Mouse (Mus musculus) midbrain, embryonic 12.5 days (tissue): ENCODE data around the gene Cotl1. TPM values are rescaled to one million over a fixed set of nuclear protein-coding genes. Genes with fewer than 3 reads are reported as not detected.
A peak's percentile ranks its signal among the peaks of the same experiment; 100 is the strongest.

Experiments used
- ATAC-seq: fragments of 200-750 bp; cut with Nextera tagmentation; 2 replicates; pipeline ENCODE4 v1.8.0; 2017; ENCODE audit warnings: low read depth, moderate TSS enrichment, moderate library complexity; ENCODE audit not compliant: low FRiP score
- H3K27ac ChIP-seq: fragments of 300-500 bp; sonication (generic); replicated peaks from 2 replicates; pipeline ENCODE4 v1.5.1; 2016; ENCODE audit warnings: mild to moderate bottlenecking
- H3K27me3 ChIP-seq: fragments of 300-500 bp; sonication (generic); 2 replicates; pipeline ENCODE4 v1.6.1; 2016; ENCODE audit warnings: mild to moderate bottlenecking
- H3K36me3 ChIP-seq: fragments of 300-500 bp; sonication (generic); 2 replicates; pipeline ENCODE4 v1.6.1; 2016
- H3K4me1 ChIP-seq: fragments of 300-500 bp; sonication (generic); 2 replicates; pipeline ENCODE4 v1.6.1; 2016
- H3K4me2 ChIP-seq: fragments of 300-500 bp; sonication (generic); replicated peaks from 2 replicates; pipeline ENCODE4 v1.6.1; 2016; ENCODE audit warnings: mild to moderate bottlenecking, moderate library complexity
- H3K4me3 ChIP-seq: fragments of 300-500 bp; sonication (generic); 2 replicates; pipeline ENCODE4 v1.5.1; 2016; ENCODE audit warnings: mild to moderate bottlenecking
- H3K9ac ChIP-seq: fragments of 300-500 bp; sonication (generic); replicated peaks from 2 replicates; pipeline ENCODE4 v1.6.1; 2016; ENCODE audit warnings: mild to moderate bottlenecking, moderate library complexity
- H3K9me3 ChIP-seq: fragments of 300-500 bp; sonication (generic); 2 replicates; pipeline ENCODE4 v1.6.1; 2016; ENCODE audit warnings: mild to moderate bottlenecking
- WGBS: fragments of 180-500 bp; shearing (Covaris S2); methylation state at CpG from one replicate; pipeline ENCODE4 v1.1.7; 2016; 5-methylcytosine and 5-hydroxymethylcytosine counted together
- polyA plus RNA-seq: library from polyadenylated mRNA; unstranded; fragments of >200 nt; fragmentation: Nextera tagmentation; extraction: Ambion mirVana; gene quantifications from 2 replicates; pipeline ENCODE4 v1.2.1, GENCODE M21; 2016

Cotl1 gene
- polyA plus RNA-seq = 93.4 and 131 TPM in 2 replicates

- peak within 1 kb of the TSS; percentile 74 for H3K9ac ChIP-seq
- peaks cover 10% of the 10 kb centered on the region; the same call in 1 of the 2 replicates for H3K27me3 ChIP-seq
- peak within 1 kb of the TSS; percentile 82 for H3K27ac ChIP-seq
- H3K4me2 ChIP-seq = peak within 1 kb of the TSS; percentile 85
- peak; percentile 94 for ATAC-seq
- peaks cover 52% of the 10 kb centered on the region for H3K4me1 ChIP-seq
- peak within 1 kb of the TSS; percentile 70 for H3K4me3 ChIP-seq
- under 1% methylated on average over 54 of the region's 57 CpGs for WGBS
- H3K36me3 ChIP-seq = no peaks in the 10 kb centered on the region
- H3K9me3 ChIP-seq = no peaks in the 10 kb centered on the region
Observed at GRCm38 (mm10) chr8:119840275-119840808, at the start of gene Cotl1. TSS of gene Cotl1 (minus strand) at chr8:119840544.

DNA sequence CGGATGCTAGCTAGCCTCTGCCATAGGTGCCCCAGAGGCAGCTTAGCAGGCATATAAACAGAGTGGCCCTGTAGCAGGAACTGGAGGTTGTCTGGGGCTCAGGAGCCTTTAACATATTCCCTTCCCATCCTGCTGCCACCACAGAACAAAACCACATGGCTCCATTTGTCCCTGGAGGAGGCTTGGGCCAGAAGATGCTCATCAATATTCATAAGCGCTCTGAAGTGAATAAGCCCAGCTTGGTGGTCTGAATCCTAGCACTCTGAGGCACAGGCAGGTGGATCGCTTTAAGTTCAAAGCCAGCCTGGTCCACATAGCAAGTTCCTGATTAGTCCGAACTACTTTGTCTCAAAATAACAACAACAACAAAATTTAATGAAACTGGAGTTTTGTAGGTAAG is 47.7 kb upstream of the Cotl1 start:
- Histone ChIP-seq H3K4me2 (no peak overlapping the region), H3K36me3 (no peaks in the 10 kb centered on the region), H3K4me3 (no peak overlapping the region), H3K4me1 (peaks cover 11% of the 10 kb centered on the region), H3K27me3 (no peaks in the 10 kb centered on the region), H3K27ac (no peak overlapping the region), H3K9ac (no peak overlapping the region), H3K9me3 (no peaks in the 10 kb centered on the region)
- ATAC-seq = peak; percentile 60; the same call in 1 of the 2 replicates
- WGBS = 48% methylated on average over 4 of the region's 4 CpGs

DNA sequence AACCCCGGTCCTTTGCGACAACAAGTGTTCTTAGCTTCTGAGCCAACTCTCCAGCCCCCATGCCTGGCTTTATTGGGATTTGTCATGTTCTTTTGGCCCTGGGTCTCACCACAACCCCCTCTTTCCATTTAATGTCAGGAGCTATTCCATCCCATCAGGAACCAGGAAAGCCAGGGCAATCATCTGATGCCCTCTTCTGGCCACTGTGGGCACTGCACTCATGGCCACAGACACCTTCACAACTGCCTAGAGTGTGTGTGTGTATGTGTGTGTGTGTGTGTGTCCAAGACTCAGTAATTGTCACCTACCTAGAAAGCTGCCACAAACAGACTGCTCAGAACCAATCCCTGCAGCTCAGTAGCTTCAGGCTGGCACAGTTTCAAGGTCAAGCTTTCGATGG is 46.8 kb upstream of the Cotl1 start:
- ATAC-seq = no peak
- WGBS = 89% methylated on average over 3 of the region's 3 CpGs
- no peak overlapping the region for H3K27ac ChIP-seq

DNA sequence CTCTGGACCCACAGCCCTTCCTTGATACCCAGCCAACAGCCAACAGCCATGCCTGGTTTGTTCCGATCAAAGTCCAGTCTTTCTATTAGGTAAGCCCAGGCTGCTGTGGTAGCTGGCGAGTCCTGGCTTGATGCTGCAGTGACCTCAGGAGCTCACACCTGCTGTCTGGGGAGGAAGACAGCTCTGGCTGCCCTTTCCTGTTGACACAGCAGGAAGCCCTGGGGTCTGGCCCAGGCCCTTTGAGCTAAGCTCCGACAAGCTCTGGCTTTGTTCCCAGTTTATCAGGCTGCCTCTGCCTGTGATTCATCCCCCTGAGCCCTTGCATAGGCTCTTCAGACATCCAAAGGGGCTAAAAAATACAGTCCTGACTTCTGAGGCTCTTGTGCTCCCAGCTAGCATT is 45.3 kb upstream of the Cotl1 start:
- H3K27ac ChIP-seq = no peak overlapping the region
- WGBS = 26% methylated on average over 3 of the region's 3 CpGs

More for the DNA sequence above, 46.8 kb upstream of the Cotl1 start:
- H3K9ac ChIP-seq = no peak overlapping the region
- no peaks in the 10 kb centered on the region for H3K27me3 ChIP-seq
- H3K4me1 ChIP-seq = peaks cover 11% of the 10 kb centered on the region
- H3K4me3 ChIP-seq = no peak overlapping the region
- no peaks in the 10 kb centered on the region for H3K36me3 ChIP-seq
- no peaks in the 10 kb centered on the region for H3K9me3 ChIP-seq
- H3K4me2 ChIP-seq = no peak overlapping the region

GRCm38 (mm10) chr8:119883281-119883680 is 42.9 kb upstream of the Cotl1 start:
- no peak overlapping the region for H3K27ac ChIP-seq
- H3K4me2 ChIP-seq = no peak overlapping the region
- H3K9me3 ChIP-seq = no peaks in the 10 kb centered on the region
- H3K27me3 ChIP-seq = no peaks in the 10 kb centered on the region
- no peak for ATAC-seq
- H3K36me3 ChIP-seq = no peaks in the 10 kb centered on the region
- H3K4me3 ChIP-seq = no peak overlapping the region
- 93% methylated on average over 7 of the region's 7 CpGs for WGBS
- H3K4me1 ChIP-seq = peaks cover 11% of the 10 kb centered on the region
- H3K9ac ChIP-seq = no peak overlapping the region

More for the DNA sequence above, 45.3 kb upstream of the Cotl1 start:
- no peak overlapping the region for H3K4me2 ChIP-seq
- H3K9ac ChIP-seq = no peak overlapping the region
- H3K27me3 ChIP-seq = no peaks in the 10 kb centered on the region
- ATAC-seq = no peak
- no peaks in the 10 kb centered on the region for H3K36me3 ChIP-seq
- H3K9me3 ChIP-seq = no peaks in the 10 kb centered on the region
- peaks cover 11% of the 10 kb centered on the region for H3K4me1 ChIP-seq
- no peak overlapping the region for H3K4me3 ChIP-seq

DNA sequence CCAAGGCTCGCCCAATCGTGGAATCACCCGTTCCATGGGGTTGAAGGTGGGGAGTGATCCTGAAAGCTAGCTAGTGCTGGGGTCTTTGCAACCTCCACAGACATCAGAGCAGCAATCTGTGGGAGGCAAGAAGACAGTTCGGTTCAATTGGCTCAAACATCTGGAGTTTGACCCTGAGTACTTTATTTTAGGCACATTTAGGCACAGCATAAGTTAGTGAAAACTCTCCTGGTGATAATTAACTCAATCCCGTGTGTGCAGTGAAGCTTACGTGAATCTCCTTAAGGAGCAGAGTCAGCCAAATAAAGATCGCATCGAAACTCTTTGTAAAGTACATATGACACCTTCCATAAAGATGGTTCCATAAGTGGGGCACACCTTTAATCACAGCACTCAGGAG is 41.6 kb upstream of the Cotl1 start:
- WGBS = 69% methylated on average over 8 of the region's 8 CpGs
- Histone ChIP-seq H3K27me3 (no peaks in the 10 kb centered on the region), H3K9me3 (no peaks in the 10 kb centered on the region), H3K4me2 (no peak overlapping the region), H3K9ac (no peak overlapping the region), H3K36me3 (peaks cover 6% of the 10 kb centered on the region; the same call in 1 of the 2 replicates), H3K27ac (no peak overlapping the region), H3K4me3 (no peak overlapping the region), H3K4me1 (peaks cover 6% of the 10 kb centered on the region; the same call in 1 of the 2 replicates)
- ATAC-seq = no peak

- H3K4me3 ChIP-seq = no peak overlapping the region
- WGBS = 76% methylated on average over 6 of the region's 6 CpGs
- H3K9ac ChIP-seq = no peak overlapping the region
- ATAC-seq = no peak
- H3K36me3 ChIP-seq = peaks cover 12% of the 10 kb centered on the region; the same call in 1 of the 2 replicates
- peaks cover 6% of the 10 kb centered on the region; the same call in 1 of the 2 replicates for H3K4me1 ChIP-seq
- H3K27me3 ChIP-seq = no peaks in the 10 kb centered on the region
- H3K27ac ChIP-seq = no peak overlapping the region
- no peak overlapping the region for H3K4me2 ChIP-seq
- no peaks in the 10 kb centered on the region for H3K9me3 ChIP-seq
Observed at GRCm38 (mm10) chr8:119881301-119881700, 41.0 kb upstream of the Cotl1 start.

DNA sequence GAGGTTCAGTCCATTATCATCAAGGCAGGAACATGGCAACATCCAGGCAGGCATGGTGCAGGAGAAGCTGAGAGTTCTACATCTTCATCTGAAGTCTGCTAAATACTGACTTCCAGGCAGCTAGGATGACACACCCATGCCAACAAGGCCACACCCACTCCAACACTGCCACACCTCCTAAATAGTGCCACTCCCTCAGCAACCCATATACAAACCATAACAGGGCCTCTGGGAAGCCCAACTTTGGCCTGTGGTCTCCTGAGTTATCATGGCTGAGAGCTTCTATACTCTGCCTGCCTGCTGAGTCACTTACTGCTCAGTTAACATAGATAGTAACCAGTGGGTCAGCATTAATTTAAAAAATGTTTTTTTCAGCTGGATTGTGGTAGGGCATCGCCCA is 32.8 kb upstream of the Cotl1 start:
- Histone ChIP-seq H3K9ac (no peak overlapping the region), H3K27me3 (no peaks in the 10 kb centered on the region), H3K4me2 (no peak overlapping the region), H3K9me3 (peaks cover 10% of the 10 kb centered on the region; the same call in 1 of the 2 replicates), H3K4me1 (no peaks in the 10 kb centered on the region), H3K4me3 (no peak overlapping the region), H3K36me3 (peaks cover 59% of the 10 kb centered on the region), H3K27ac (no peak overlapping the region)
- 94% methylated on average over 1 of the region's 1 CpGs for WGBS
- ATAC-seq = no peak

- H3K9ac ChIP-seq = no peak overlapping the region
- H3K4me2 ChIP-seq = no peak overlapping the region
- H3K4me1 ChIP-seq = no peaks in the 10 kb centered on the region
- 87% methylated on average over 20 of the region's 20 CpGs for WGBS
- H3K4me3 ChIP-seq = no peak overlapping the region
- no peak overlapping the region for H3K27ac ChIP-seq
- ATAC-seq = no peak
- H3K36me3 ChIP-seq = peaks cover 46% of the 10 kb centered on the region
- H3K9me3 ChIP-seq = peaks cover 10% of the 10 kb centered on the region; the same call in 1 of the 2 replicates
- H3K27me3 ChIP-seq = no peaks in the 10 kb centered on the region
Observed at GRCm38 (mm10) chr8:119869616-119870015, 29.3 kb upstream of the Cotl1 start.

DNA sequence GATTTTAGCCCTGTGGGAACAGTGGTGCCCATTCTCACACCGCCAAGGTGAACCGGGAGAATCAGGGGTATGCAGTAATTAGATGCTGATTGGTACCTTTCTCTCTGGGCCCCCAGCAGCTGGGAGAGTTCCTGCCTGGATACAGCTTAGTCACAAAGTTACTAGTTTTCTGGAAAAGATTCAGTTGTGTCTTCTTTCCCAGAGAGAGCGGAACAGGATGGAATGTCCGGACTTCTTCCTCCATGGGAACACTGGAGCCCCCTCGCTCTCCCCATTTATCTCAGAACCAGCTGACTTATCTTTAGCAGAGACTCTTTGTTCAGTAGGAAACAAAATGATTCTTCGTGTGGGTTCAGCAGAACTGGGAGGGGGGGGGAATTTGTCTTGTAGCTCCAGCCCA is 22.4 kb upstream of the Cotl1 start:
- ATAC-seq = no peak
- Histone ChIP-seq H3K4me2 (peak overlapping the region; percentile 83), H3K27ac (no peak overlapping the region), H3K27me3 (peaks cover 19% of the 10 kb centered on the region), H3K9ac (peak overlapping the region; percentile 70), H3K9me3 (no peaks in the 10 kb centered on the region), H3K36me3 (no peaks in the 10 kb centered on the region), H3K4me3 (peak overlapping the region; percentile 67), H3K4me1 (peaks cover 14% of the 10 kb centered on the region)
- WGBS = 9% methylated on average over 6 of the region's 6 CpGs

DNA sequence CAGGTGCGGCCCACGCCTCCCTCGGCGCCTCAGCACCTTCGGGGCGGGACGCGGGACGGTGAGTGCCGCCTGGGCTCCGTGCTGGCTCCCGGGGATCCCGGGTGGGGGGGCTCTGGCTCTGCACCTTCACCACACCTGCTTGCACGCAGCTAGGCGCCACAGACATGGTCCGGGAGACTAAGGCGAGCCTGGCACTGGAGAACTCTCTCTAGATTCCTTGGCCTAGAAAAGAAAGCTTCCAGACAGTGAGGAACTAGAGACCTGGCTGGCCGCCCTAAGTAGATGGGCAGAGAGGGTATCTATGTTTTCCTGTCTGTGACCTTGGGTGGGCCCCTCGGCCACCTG is 22.0 kb upstream of the Cotl1 start:
- under 1% methylated on average over 19 of the region's 19 CpGs for WGBS
- no peak overlapping the region for H3K27ac ChIP-seq
- peaks cover 19% of the 10 kb centered on the region for H3K27me3 ChIP-seq
- H3K36me3 ChIP-seq = no peaks in the 10 kb centered on the region
- no peak; the same call in 1 of the 2 replicates for ATAC-seq
- H3K4me2 ChIP-seq = peak overlapping the region; percentile 83
- peaks cover 14% of the 10 kb centered on the region for H3K4me1 ChIP-seq
- peak overlapping the region; percentile 70 for H3K9ac ChIP-seq
- no peaks in the 10 kb centered on the region for H3K9me3 ChIP-seq
- peak overlapping the region; percentile 67 for H3K4me3 ChIP-seq

GRCm38 (mm10) chr8:119861706-119862389 is 21.5 kb upstream of the Cotl1 start, which contains the start of gene Klhl36:
TSS of gene Klhl36 (plus strand) at chr8:119862266.
- H3K4me2 ChIP-seq = peak within 1 kb of the TSS; percentile 83
- H3K4me3 ChIP-seq = peak within 1 kb of the TSS; percentile 67
- peaks cover 19% of the 10 kb centered on the region for H3K27me3 ChIP-seq
- H3K36me3 ChIP-seq = no peaks in the 10 kb centered on the region
- H3K27ac ChIP-seq = no peak within 1 kb of the TSS
- 2% methylated on average over 35 of the region's 35 CpGs for WGBS
- peak within 1 kb of the TSS; percentile 70 for H3K9ac ChIP-seq
- no peaks in the 10 kb centered on the region for H3K9me3 ChIP-seq
- H3K4me1 ChIP-seq = peaks cover 14% of the 10 kb centered on the region
- peak; percentile 97 for ATAC-seq
